Mouse (Mus musculus): ENCODE results near the gene Rad21l.
"Not testable (repeated sequence)": the region's sequence is repeated elsewhere in the genome, so short reads cannot be mapped to it uniquely, and the experiment has no call there.

Gene Rad21l

GRCm38 (mm10) chr2:151628011-151628410 lies 40.3 kb downstream of the Rad21l start:
- no peak for DNase-seq (ENCODE audit: low spot score)

GRCm38 (mm10) chr2:151626296-151626695 lies 42.0 kb downstream of the Rad21l start:
- DNase-seq (ENCODE audit: low spot score), result no peak

- DNase-seq (ENCODE audit: low spot score), result no peak
These were observed 44.6 kb downstream of the Rad21l start for GRCm38 (mm10) chr2:151623776-151624175.

GRCm38 (mm10) chr2:151616551-151617329 lies 51.6 kb downstream of the Rad21l start:
- DNase-seq (ENCODE audit: low spot score), result no peak

GRCm38 (mm10) chr2:151615779-151616178 lies 52.6 kb downstream of the Rad21l start:
- DNase-seq (ENCODE audit: low spot score), result not testable (repeated sequence)

GRCm38 (mm10) chr2:151609974-151610373 lies 58.4 kb downstream of the Rad21l start:
- DNase-seq (ENCODE audit: low spot score), result no peak

- DNase-seq (ENCODE audit: low spot score), result no peak
These were observed 59.9 kb downstream of the Rad21l start for GRCm38 (mm10) chr2:151608435-151608834.

GRCm38 (mm10) chr2:151605437-151605987 lies 62.8 kb downstream of the Rad21l start:
- no peak for DNase-seq (ENCODE audit: low spot score)

- no peak for DNase-seq (ENCODE audit: low spot score)
These were observed 64.7 kb downstream of the Rad21l start for GRCm38 (mm10) chr2:151603630-151604029.

- DNase-seq (ENCODE audit: low spot score), result no peak
These were observed 66.2 kb downstream of the Rad21l start for GRCm38 (mm10) chr2:151602106-151602505.

GRCm38 (mm10) chr2:151598068-151598467 lies 70.3 kb downstream of the Rad21l start:
- DNase-seq (ENCODE audit: low spot score), result no peak

Data from ovary, postnatal 10 days (tissue).